Mouse (Mus musculus) small intestine, adult 2 months (tissue): Measurements from ENCODE around the gene Mrpl10.

ENCODE experiments used
- CTCF ChIP-seq: fragments of 200-500 bp; IDR thresholded peaks from 2 replicates; pipeline ENCODE4 v1.5.1; 2012; ENCODE audit warnings: low read depth, mild to moderate bottlenecking, control low read depth, inconsistent platforms, low read length, moderate library complexity, mixed read lengths; ENCODE audit not compliant: insufficient replicate concordance, insufficient read length; ENCODE audit errors: extremely low read depth
- POLR2A ChIP-seq: fragments of 200-500 bp; IDR thresholded peaks from 2 replicates; pipeline ENCODE4 v1.6.1; 2012; ENCODE audit warnings: low read depth, mild to moderate bottlenecking, control low read depth, inconsistent platforms, low read length, moderate library complexity

GRCm38 (mm10) chr11:97007093-97007794, 34.1 kb upstream of the Mrpl10 start:
- TF ChIP-seq POLR2A (no peak), CTCF (no peak)
